Mouse (Mus musculus): ENCODE measurements around the gene Pou2f2.

Pou2f2 gene

GRCm38 (mm10) chr7:25150151-25150663 lies 29.3 kb downstream of the Pou2f2 start:
- no peak for DNase-seq (ENCODE audit: extremely low spot score, low read depth, low spot score)

GRCm38 (mm10) chr7:25145896-25146295 lies 33.6 kb downstream of the Pou2f2 start:
- DNase-seq (ENCODE audit: extremely low spot score, low read depth, low spot score): no peak

DNA sequence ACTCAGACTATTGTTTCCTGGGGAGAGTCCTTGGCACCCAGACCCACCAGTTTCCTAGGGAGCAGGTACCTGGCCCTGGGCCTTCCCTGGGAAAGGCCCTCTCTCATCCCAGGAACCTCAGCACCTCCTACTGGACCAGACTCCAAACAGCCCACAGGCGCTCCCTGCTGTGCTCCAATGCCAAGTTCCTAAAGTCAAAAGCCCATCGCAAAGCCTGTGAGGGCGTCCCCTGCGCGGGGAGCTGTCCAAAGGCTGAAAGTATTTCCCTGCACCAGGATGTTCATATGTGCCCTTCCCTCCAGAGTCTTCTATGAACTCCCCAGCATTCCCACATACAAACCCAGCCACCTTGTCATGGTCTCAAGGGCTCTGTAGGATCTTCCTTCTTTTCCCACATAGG lies 37.8 kb downstream of the Pou2f2 start:
- DNase-seq (ENCODE audit: extremely low spot score, low read depth, low spot score): no peak

DNA sequence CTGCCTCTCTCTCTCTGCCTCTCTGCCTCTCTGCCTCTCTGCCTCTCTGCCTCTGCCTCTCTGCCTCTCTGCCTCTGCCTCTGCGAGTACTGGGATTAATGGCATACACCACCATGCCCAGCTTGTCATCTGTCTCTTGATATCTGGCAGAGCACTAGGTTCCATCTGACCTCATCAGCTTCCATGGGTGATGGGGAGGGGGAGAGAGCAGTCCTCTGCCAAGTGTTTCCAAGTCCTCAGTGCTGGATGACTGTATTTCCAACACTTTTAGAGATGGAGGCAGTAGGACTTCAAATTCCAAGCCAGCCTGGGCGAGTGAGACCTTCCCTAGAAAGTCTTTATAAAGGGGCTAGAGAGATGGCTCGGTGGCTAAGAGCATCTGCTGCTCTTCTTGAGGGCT lies 42.0 kb downstream of the Pou2f2 start:
- no peak for DNase-seq (ENCODE audit: extremely low spot score, low read depth, low spot score)

DNA sequence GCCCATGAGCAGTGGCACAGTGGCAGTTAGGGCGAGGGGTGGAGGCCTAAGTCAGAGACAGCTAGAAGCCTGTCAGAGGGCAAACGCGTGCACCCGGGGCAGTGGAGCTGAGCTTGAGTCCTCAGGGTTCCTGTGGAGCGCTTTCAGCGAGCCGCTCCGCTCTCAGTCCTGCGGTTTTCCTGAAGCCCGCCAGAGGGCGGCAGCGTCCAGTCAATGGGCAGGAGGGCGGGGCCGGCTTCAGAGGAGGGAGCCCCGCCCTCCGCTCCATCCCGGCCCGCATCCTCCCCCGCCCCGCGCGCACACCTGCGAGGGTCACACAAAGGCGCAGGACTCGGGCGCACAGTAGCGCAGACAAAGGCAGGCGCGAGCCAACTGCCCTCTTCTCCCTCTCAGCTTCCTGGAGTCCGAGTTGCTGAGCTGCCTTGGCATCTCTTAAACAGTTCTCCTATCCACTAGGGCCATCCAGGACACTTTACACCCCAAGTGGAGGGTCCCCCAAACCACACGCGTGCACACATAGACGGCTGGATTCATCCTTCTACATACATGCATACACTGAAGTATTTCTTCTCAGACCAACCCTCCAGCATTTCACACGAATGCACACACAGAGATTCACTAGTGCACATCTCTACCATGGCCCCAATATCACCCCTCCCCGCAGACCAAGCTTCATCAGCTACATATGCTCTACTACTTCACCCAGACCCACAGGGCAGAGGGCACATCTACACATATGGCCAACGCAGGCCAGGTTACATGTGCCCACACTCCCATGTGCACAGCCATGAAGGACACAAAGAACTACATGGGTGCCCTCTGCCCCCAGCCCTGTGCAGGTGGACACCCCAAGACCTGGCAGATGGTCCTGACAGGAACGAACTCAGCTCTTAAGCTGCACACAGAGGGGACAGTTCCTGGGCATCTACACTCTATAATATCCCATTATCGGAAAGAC lies 46.2 kb downstream of the Pou2f2 start:
- no peak for DNase-seq (ENCODE audit: extremely low spot score, low read depth, low spot score)

DNA sequence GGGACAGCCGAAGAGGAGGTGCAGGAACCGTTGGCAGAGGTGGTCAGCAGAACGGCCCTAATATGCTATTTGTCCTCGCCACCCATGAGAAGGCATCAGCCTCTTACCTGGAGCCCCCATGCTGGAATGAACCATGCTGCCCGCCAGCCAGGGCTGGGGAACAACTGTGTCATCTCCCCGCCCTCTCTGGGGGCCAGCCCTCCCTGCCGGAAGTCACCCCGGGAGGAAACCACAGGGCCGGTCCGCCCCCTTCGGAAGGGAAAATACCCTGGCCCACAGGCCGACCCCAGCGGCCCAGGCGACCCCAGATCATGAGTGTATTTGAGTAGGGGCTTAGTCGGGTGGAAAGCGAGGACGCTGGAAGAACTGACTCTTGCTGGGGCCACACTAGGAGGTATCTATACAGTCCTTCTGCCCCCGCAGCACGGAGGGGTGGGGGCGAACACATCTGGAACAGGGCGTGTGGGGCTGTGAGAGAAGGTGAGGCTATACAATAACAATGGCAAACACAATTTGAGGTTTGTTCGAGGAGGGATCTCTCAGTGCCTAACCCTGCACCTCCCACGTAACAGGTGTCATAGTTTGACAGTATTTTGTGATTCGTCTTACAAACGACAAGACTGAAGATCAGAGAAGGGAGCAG lies 47.1 kb downstream of the Pou2f2 start:
- DNase-seq (ENCODE audit: extremely low spot score, low read depth, low spot score): no peak

GRCm38 (mm10) chr7:25131247-25131646 lies 48.3 kb downstream of the Pou2f2 start:
- DNase-seq (ENCODE audit: extremely low spot score, low read depth, low spot score): no peak

DNA sequence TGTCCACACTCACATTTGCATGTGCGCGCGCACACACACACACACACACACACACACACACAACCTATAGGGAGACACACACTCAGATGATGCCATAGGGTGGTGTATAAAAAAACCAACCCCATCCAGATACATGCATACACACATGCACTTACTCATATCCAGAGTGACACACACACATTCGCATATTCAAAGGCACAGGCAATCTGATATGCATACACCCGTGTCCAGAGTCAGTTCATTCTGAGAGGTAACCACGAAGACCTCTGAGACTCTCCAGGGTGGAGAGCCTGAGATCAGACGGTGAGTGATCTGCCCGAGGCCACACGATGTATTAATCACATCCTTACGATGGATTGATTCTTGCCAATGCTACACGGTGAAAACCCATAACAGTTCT lies 49.0 kb downstream of the Pou2f2 start:
- DNase-seq (ENCODE audit: extremely low spot score, low read depth, low spot score): no peak

DNA sequence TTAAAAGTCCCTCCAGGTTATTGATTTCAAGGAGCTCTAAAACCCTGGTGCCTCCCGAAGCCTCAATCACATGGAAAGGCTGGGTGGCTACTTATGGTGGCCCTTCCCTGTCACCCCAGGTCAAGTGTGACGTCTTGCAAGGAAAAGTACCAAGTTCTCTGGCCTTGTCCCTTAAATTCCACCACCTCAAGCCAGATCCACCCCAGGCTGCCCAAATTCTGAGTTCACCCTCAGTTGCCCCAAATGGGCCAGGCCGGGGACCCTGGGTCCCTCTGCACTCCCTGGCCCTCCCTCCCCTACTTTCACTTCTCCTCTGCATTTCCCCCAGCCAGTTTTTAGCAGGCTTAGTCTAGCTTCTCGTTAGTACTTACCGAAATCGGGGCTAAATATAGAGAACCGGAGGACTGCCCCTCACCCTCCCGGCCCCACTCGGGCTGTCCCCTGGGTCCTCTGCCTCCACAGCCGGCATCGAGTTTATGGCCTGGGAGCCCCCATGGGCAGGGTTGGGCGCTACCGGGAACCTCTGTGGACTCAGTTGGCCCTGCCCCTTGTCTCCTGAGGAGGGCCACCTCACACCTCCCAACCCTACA lies 50.0 kb downstream of the Pou2f2 start:
- DNase-seq (ENCODE audit: extremely low spot score, low read depth, low spot score): no peak

DNA sequence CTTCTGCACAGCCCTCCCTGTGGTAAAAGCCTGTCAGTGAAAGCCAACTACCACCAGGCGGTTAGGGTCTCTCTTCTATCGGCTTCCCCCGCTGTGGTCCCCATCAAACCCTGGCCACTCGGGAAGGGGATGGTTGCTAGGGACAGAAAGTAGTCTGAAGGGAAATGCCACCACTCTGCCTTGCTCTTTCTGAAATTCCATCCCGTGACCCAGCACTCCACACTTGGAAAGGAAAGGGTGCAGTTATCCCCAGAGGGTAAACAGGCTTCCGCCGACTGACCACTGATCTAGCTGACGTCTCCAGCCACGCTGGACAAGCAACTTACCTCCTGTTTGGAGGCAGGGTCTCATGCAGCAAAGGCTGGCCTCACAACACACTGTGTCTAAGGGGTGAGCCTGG lies 51.6 kb downstream of the Pou2f2 start:
- no peak for DNase-seq (ENCODE audit: extremely low spot score, low read depth, low spot score)

GRCm38 (mm10) chr7:25125716-25126281 lies 53.7 kb downstream of the Pou2f2 start:
- DNase-seq (ENCODE audit: extremely low spot score, low read depth, low spot score): no peak

DNA sequence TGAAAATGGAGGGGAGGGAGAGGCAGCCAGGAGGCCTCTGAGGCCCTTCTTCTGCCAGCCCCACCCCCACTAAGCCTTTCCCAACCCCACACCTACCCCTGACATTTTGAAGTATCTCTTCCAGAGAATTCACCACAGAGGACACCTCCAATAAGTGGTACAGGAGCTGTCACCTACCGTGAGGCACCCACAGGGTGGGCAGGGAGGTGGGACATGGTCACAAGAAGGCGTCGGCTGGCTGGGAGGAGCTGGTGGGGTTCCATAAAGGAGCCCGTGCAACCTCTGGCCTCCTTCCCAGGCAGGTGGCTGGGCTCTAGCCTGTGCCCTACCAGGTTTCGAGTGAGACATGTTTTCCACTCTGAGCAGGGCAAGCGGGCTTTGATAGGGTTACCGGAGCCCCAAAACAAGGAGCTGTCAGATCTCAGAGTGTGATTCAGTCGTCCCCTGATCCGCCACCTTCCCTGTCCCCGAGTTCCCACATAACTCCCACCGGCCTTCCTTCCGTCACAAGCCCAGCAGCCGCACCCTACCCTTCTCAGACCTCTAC lies 58.2 kb downstream of the Pou2f2 start:
- no peak for DNase-seq (ENCODE audit: extremely low spot score, low read depth, low spot score)

GRCm38 (mm10) chr7:25120061-25120834 lies 59.3 kb downstream of the Pou2f2 start:
- DNase-seq (ENCODE audit: extremely low spot score, low read depth, low spot score): no peak

DNA sequence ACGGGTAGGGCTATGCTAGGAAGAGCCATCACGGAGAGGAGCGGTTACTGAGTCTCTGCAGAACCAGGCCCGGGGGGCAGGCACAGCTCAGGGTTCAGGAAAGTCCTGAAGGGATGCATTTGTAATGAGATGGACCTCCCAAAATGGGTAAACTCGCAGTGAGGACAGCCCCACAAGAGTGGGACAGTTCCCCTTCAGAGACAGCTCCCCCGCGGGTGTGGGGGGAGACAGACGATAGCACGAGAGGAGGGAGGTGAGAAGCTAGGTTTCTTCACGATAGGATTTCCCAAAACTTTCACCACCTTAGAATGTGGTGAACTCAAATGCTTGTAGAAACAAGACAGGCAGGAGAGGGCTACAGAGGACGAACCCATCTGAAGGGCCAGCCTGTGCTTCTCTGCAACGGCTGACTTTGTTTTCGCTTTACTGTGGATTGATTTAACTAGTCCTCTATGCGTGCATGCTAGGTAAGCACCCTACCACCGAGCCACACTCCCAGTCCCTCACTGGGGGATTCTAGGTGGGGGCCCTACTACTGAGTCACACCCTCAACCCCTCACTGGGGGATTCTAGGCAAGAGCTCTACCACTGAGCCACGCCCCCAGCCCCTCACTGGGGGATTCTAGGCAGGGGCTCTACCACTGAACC lies 66.4 kb downstream of the Pou2f2 start:
- no peak for DNase-seq (ENCODE audit: extremely low spot score, low read depth, low spot score)

- DNase-seq (ENCODE audit: extremely low spot score, low read depth, low spot score): no peak
Measured at GRCm38 (mm10) chr7:25112178-25112955, 67.2 kb downstream of the Pou2f2 start.

- DNase-seq (ENCODE audit: extremely low spot score, low read depth, low spot score): no peak
Measured at GRCm38 (mm10) chr7:25110336-25110735, 69.2 kb downstream of the Pou2f2 start.

DNA sequence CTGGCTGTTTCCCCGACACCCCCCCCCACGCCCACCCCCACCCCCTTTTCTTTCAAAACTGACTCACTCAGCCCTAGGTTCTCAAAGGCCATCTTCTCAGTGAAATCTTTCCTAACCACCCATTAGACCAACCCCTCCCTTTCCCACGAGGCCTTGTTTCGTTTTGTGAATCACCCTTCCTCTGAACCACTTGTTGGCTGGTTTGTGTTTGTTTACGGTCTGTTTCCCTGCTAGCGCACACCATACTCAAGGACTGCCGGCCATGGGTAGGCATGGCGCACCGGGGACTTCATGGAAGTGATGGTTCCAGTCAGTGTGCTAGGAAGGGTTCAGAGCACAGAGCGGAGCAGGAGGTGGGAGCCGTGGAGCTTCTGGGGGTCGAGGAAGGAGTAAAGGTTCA lies 70.2 kb downstream of the Pou2f2 start:
- DNase-seq (ENCODE audit: extremely low spot score, low read depth, low spot score): no peak

- DNase-seq (ENCODE audit: extremely low spot score, low read depth, low spot score): no peak
Measured at GRCm38 (mm10) chr7:25106790-25107502, 72.6 kb downstream of the Pou2f2 start.
